Mouse (Mus musculus) MEL (cell line): ENCODE data around the gene Ranbp3l. TPM values are rescaled to one million over a fixed set of nuclear protein-coding genes. Genes with fewer than 3 reads are reported as not detected.
A peak's percentile ranks its signal among the peaks of the same experiment; 100 is the strongest.
"Not testable (repeated sequence)": the region's sequence is repeated elsewhere in the genome, so short reads cannot be mapped to it uniquely, and the experiment has no call there.

Experiments
- DNase-seq: peaks from one replicate; pipeline ENCODE4 v3.0.0; 2011; ENCODE audit warnings: low read depth, low spot score
- H3K27ac ChIP-seq: 2 replicates; pipeline ENCODE4 v1.5.1; 2012; ENCODE audit warnings: low read depth, mild to moderate bottlenecking, control low read depth, low read length, moderate library complexity; ENCODE audit not compliant: control insufficient read depth
- H3K27me3 ChIP-seq, 2 experiments: fragments of 150-350 bp in 1 of 2; sonication (generic) in 1 of 2; 2 replicates each; pipeline ENCODE4 v1.6.1; 2012; ENCODE audit warnings: low read length in 2 of 2, mild to moderate bottlenecking in 2 of 2, improper control_type of control experiment in 1 of 2, moderate library complexity in 1 of 2; ENCODE audit not compliant: insufficient read depth in 2 of 2, control insufficient read depth in 1 of 2
- H3K36me3 ChIP-seq, 2 experiments: 2 replicates each; pipeline ENCODE4 v1.6.1; 2012 to 2014; ENCODE audit warnings: low read length in 2 of 2, improper control_type of control experiment in 1 of 2, inconsistent platforms in 1 of 2, mild to moderate bottlenecking in 1 of 2; ENCODE audit not compliant: insufficient read depth in 2 of 2, control insufficient read depth in 1 of 2
- H3K4me1 ChIP-seq, 2 experiments: fragments of 150-350 bp in 1 of 2; sonication (generic) in 1 of 2; 2 replicates each; pipeline ENCODE4 v1.6.1; 2012; ENCODE audit warnings: low read length in 2 of 2, improper control_type of control experiment in 1 of 2, mild to moderate bottlenecking in 1 of 2; ENCODE audit not compliant: insufficient read depth in 2 of 2, control insufficient read depth in 1 of 2
- H3K4me3 ChIP-seq, 2 experiments: fragments of 150-350 bp in 1 of 2; sonication (generic) in 1 of 2; 2 replicates each; pipeline ENCODE4 v1.5.1; 2012; ENCODE audit warnings: low read depth in 2 of 2, low read length in 2 of 2, mild to moderate bottlenecking in 2 of 2, moderate library complexity in 2 of 2, control low read depth in 1 of 2, improper control_type of control experiment in 1 of 2; ENCODE audit not compliant: control insufficient read depth in 1 of 2, insufficient read depth in 1 of 2
- H3K79me2 ChIP-seq: 2 replicates; pipeline ENCODE4 v1.6.1; 2012; ENCODE audit warnings: mild to moderate bottlenecking, low read length, moderate library complexity; ENCODE audit not compliant: control insufficient read depth, poor library complexity, insufficient read depth
- H3K9ac ChIP-seq: 2 replicates; pipeline ENCODE4 v1.6.1; 2012; ENCODE audit warnings: low read depth, mild to moderate bottlenecking, control low read depth, low read length, moderate library complexity; ENCODE audit not compliant: control insufficient read depth, poor library complexity, severe bottlenecking
- H3K9me3 ChIP-seq: fragments of 150-350 bp; sonication (generic); replicated peaks from 2 replicates; pipeline ENCODE4 v1.6.1; 2012; ENCODE audit warnings: mild to moderate bottlenecking, low read length, improper control_type of control experiment, moderate library complexity; ENCODE audit not compliant: insufficient read depth
- BHLHE40 ChIP-seq: IDR thresholded peaks from 2 replicates; pipeline ENCODE4 v1.6.1; 2012; ENCODE audit warnings: low read depth, mild to moderate bottlenecking, inconsistent platforms, low read length, improper control_type of control experiment, borderline replicate concordance
- CHD1 ChIP-seq: IDR thresholded peaks from 2 replicates; pipeline ENCODE4 v1.6.1; 2012; ENCODE audit warnings: low read depth, mild to moderate bottlenecking, inconsistent platforms, low read length, improper control_type of control experiment
- CHD2 ChIP-seq: IDR thresholded peaks from 2 replicates; pipeline ENCODE4 v1.6.1; 2011; ENCODE audit warnings: low read length, improper control_type of control experiment
- CTCF ChIP-seq, 3 experiments: IDR thresholded peaks in 2 of 3; conservative IDR thresholded peaks in 1 of 3; 2 replicates each; pipeline ENCODE4 v1.5.1; 2011 to 2012; ENCODE audit warnings: low read length in 3 of 3, low read depth in 2 of 3, mild to moderate bottlenecking in 2 of 3, improper control_type of control experiment in 1 of 3, inconsistent platforms in 1 of 3, mixed read lengths in 1 of 3, moderate library complexity in 1 of 3; ENCODE audit not compliant: control insufficient read depth in 1 of 3, insufficient read depth in 1 of 3, poor library complexity in 1 of 3, severe bottlenecking in 1 of 3
- E2F4 ChIP-seq: IDR thresholded peaks from 2 replicates; pipeline ENCODE4 v1.6.1; 2011; ENCODE audit warnings: low read depth, low read length, improper control_type of control experiment, borderline replicate concordance
- EP300 ChIP-seq, 2 experiments: IDR thresholded peaks; 2 replicates each; pipeline ENCODE4 v1.6.1; 2011; ENCODE audit warnings: improper control_type of control experiment in 2 of 2, low read length in 2 of 2, low read depth in 1 of 2, mild to moderate bottlenecking in 1 of 2
- ETS1 ChIP-seq: IDR thresholded peaks from 2 replicates; pipeline ENCODE4 v1.6.1; 2012; ENCODE audit warnings: low read depth, mild to moderate bottlenecking, inconsistent platforms, low read length, improper control_type of control experiment, moderate library complexity
- GABPA ChIP-seq: IDR thresholded peaks from 2 replicates; pipeline ENCODE4 v1.6.1; 2012; ENCODE audit warnings: low read depth, mild to moderate bottlenecking, inconsistent platforms, low read length, improper control_type of control experiment, moderate library complexity
- GATA1 ChIP-seq: IDR thresholded peaks from 2 replicates; pipeline ENCODE4 v1.6.1; 2011; ENCODE audit warnings: low read depth, low read length, improper control_type of control experiment
- JUND ChIP-seq: IDR thresholded peaks from 2 replicates; pipeline ENCODE4 v1.6.1; 2011; ENCODE audit warnings: low read depth, mild to moderate bottlenecking, improper control_type of control experiment, low read length
- KAT2A ChIP-seq: conservative IDR thresholded peaks from 2 replicates; pipeline ENCODE4 v1.6.1; 2012; ENCODE audit warnings: low read depth, low read length, improper control_type of control experiment, inconsistent platforms
- MAX ChIP-seq: IDR thresholded peaks from 2 replicates; pipeline ENCODE4 v1.6.1; 2011; ENCODE audit warnings: low read length, improper control_type of control experiment
- MEF2A ChIP-seq: IDR thresholded peaks from 2 replicates; pipeline ENCODE4 v1.6.1; 2014; ENCODE audit warnings: low read depth, mild to moderate bottlenecking, inconsistent platforms, low read length, improper control_type of control experiment; ENCODE audit not compliant: poor library complexity, insufficient replicate concordance, severe bottlenecking; ENCODE audit errors: extremely low read depth
- MXI1 ChIP-seq: IDR thresholded peaks from 2 replicates; pipeline ENCODE4 v1.6.1; 2011; ENCODE audit warnings: mild to moderate bottlenecking, low read depth, low read length, improper control_type of control experiment
- MYC ChIP-seq: IDR thresholded peaks from 2 replicates; pipeline ENCODE4 v1.6.1; 2011; ENCODE audit warnings: low read depth, mild to moderate bottlenecking, low read length, improper control_type of control experiment, moderate library complexity
- NRF1 ChIP-seq: IDR thresholded peaks from 2 replicates; pipeline ENCODE4 v1.6.1; 2014; ENCODE audit warnings: low read depth, mild to moderate bottlenecking, inconsistent platforms, low read length, improper control_type of control experiment, moderate library complexity; ENCODE audit not compliant: poor library complexity, insufficient read depth, severe bottlenecking
- POLR2AphosphoS2 ChIP-seq: IDR thresholded peaks from 2 replicates; pipeline ENCODE4 v1.6.1; 2011; ENCODE audit warnings: low read length, improper control_type of control experiment
- POLR2AphosphoS5 ChIP-seq: IDR thresholded peaks from 2 replicates; pipeline ENCODE4 v1.6.1; 2012; ENCODE audit warnings: low read depth, borderline replicate concordance, mild to moderate bottlenecking, inconsistent platforms, low read length, moderate library complexity, mixed read lengths
- RAD21 ChIP-seq: IDR thresholded peaks from 2 replicates; pipeline ENCODE4 v1.6.1; 2011; ENCODE audit warnings: mild to moderate bottlenecking, low read depth, low read length, improper control_type of control experiment
- RCOR1 ChIP-seq: IDR thresholded peaks from 2 replicates; pipeline ENCODE4 v1.6.1; 2012; ENCODE audit warnings: low read depth, mild to moderate bottlenecking, inconsistent platforms, low read length, improper control_type of control experiment
- SIN3A ChIP-seq: IDR thresholded peaks from 2 replicates; pipeline ENCODE4 v1.6.1; 2012; ENCODE audit warnings: low read length, improper control_type of control experiment, inconsistent platforms
- SMC3 ChIP-seq: IDR thresholded peaks from 2 replicates; pipeline ENCODE4 v1.6.1; 2011; ENCODE audit warnings: low read depth, low read length, improper control_type of control experiment
- TAL1 ChIP-seq: IDR thresholded peaks from 2 replicates; pipeline ENCODE4 v1.6.1; 2012; ENCODE audit warnings: mild to moderate bottlenecking, inconsistent platforms, low read length, moderate library complexity, mixed read lengths
- TBP ChIP-seq: IDR thresholded peaks from 2 replicates; pipeline ENCODE4 v1.8.0; 2011; ENCODE audit warnings: low read depth, low read length, improper control_type of control experiment
- TCF12 ChIP-seq: IDR thresholded peaks from 2 replicates; pipeline ENCODE4 v1.6.1; 2014; ENCODE audit warnings: low read depth, mild to moderate bottlenecking, inconsistent platforms, low read length, improper control_type of control experiment, moderate library complexity
- UBTF ChIP-seq: IDR thresholded peaks from 2 replicates; pipeline ENCODE4 v1.6.1; 2012; ENCODE audit warnings: low read depth, mild to moderate bottlenecking, inconsistent platforms, low read length, improper control_type of control experiment, moderate library complexity, borderline replicate concordance; ENCODE audit not compliant: insufficient read depth
- USF1 ChIP-seq: IDR thresholded peaks from 2 replicates; pipeline ENCODE4 v1.6.1; 2014; ENCODE audit warnings: low read depth, mild to moderate bottlenecking, inconsistent platforms, low read length, improper control_type of control experiment, moderate library complexity
- USF2 ChIP-seq, 2 experiments: IDR thresholded peaks; 2 replicates each; pipeline ENCODE4 v1.6.1; 2011 to 2012; ENCODE audit warnings: improper control_type of control experiment in 2 of 2, low read length in 2 of 2, borderline replicate concordance in 1 of 2, inconsistent platforms in 1 of 2, low read depth in 1 of 2, mild to moderate bottlenecking in 1 of 2; ENCODE audit not compliant: insufficient read depth in 1 of 2
- ZC3H11A ChIP-seq: IDR thresholded peaks from 2 replicates; pipeline ENCODE4 v1.6.1; 2012; ENCODE audit warnings: low read depth, mild to moderate bottlenecking, inconsistent platforms, low read length, improper control_type of control experiment
- ZKSCAN1 ChIP-seq: IDR thresholded peaks from 2 replicates; pipeline ENCODE4 v1.6.1; 2012; ENCODE audit warnings: low read depth, mild to moderate bottlenecking, inconsistent platforms, low read length, improper control_type of control experiment, moderate library complexity
- ZMIZ1 ChIP-seq: IDR thresholded peaks from 2 replicates; pipeline ENCODE4 v1.6.1; 2012; ENCODE audit warnings: low read depth, mild to moderate bottlenecking, inconsistent platforms, low read length, improper control_type of control experiment, moderate library complexity
- ZNF384 ChIP-seq: IDR thresholded peaks from 2 replicates; pipeline ENCODE4 v1.6.1; 2012; ENCODE audit warnings: low read depth, mild to moderate bottlenecking, inconsistent platforms, low read length, improper control_type of control experiment
- polyA plus RNA-seq, 2 experiments: library from polyadenylated mRNA; stranded (reverse) in 1 of 2; unstranded in 1 of 2; fragments of >175 nt in 1 of 2; fragments of >200 nt in 1 of 2; gene quantifications; 2 replicates each; pipeline versions ENCODE4 v1.2.1 to v1.2.4; 2012; ENCODE audit warnings: low replicate concordance in 2 of 2, low read depth in 1 of 2; ENCODE audit not compliant: insufficient read length in 2 of 2, insufficient read depth in 1 of 2, missing spikeins in 1 of 2
- total RNA-seq: library from RNA; depleted of rRNA; stranded (reverse); fragments of 300-350 nt; gene quantifications from 2 replicates; pipeline ENCODE4 v1.2.3, GENCODE M21; 2012

Gene Ranbp3l
- total and polyA plus RNA-seq, 3 experiments = 0.06 TPM; not detected in 2

- H3K36me3 ChIP-seq, H3K9ac ChIP-seq, H3K4me3 ChIP-seq, H3K27ac ChIP-seq, H3K27me3 ChIP-seq, H3K4me1 ChIP-seq, H3K9me3 ChIP-seq, H3K79me2 ChIP-seq: not testable (repeated sequence)
- TF ChIP-seq POLR2AphosphoS5 = peak; percentile 56; the same call in 1 of the 2 replicates
- DNase-seq = peak; percentile 18
These were observed 47.7 kb downstream of the Ranbp3l start for GRCm38 (mm10) chr15:9015496-9015895.

GRCm38 (mm10) chr15:9055704-9056103, 88.0 kb downstream of the Ranbp3l start:
- Histone ChIP-seq H3K27ac (no peak overlapping the region), H3K79me2 (no peaks in the 10 kb centered on the region), H3K36me3 (no peaks in the 10 kb centered on the region), H3K27me3 (no peaks in the 10 kb centered on the region), H3K4me3 (no peak overlapping the region), H3K9me3 (no peaks in the 10 kb centered on the region), H3K4me1 (no peaks in the 10 kb centered on the region), H3K9ac (no peak overlapping the region)
- DNase-seq = peak; percentile 56
- TF ChIP-seq TAL1 (no peak), E2F4 (no peak), MEF2A (no peak), UBTF (no peak), NRF1 (no peak), JUND (no peak), MYC (no peak), EP300 (IDR thresholded peaks at IDR 0.05; ENCODE audit: low read depth in 1 of 2, low read length in 2 of 2) (no peak), RAD21 (peak; percentile 83), TBP (no peak), USF1 (no peak), MAX (no peak), RCOR1 (no peak), KAT2A (no peak), SMC3 (peak; percentile 75), ZMIZ1 (no peak), BHLHE40 (no peak), GABPA (no peak), CTCF (IDR thresholded peaks at IDR 0.05 in 2 of 3, conservative IDR thresholded peaks at IDR 0.05 in 1 of 3; ENCODE audit: control insufficient read depth in 1 of 3, insufficient read depth in 1 of 3, low read depth in 2 of 3, low read length in 3 of 3, poor library complexity in 1 of 3, severe bottlenecking in 1 of 3) (peak; percentile 17 to 76 (median 56); a peak in 5 of 6 replicates), SIN3A (no peak), GATA1 (no peak), ZKSCAN1 (peak; percentile 87; the same call in 1 of the 2 replicates), POLR2AphosphoS2 (no peak), ZNF384 (no peak), CHD1 (no peak), TCF12 (no peak), CHD2 (no peak), USF2 (IDR thresholded peaks at IDR 0.05; ENCODE audit: borderline replicate concordance in 1 of 2, insufficient read depth in 1 of 2, low read depth in 1 of 2, low read length in 2 of 2) (no peak), ZC3H11A (peak; percentile 74), ETS1 (no peak), MXI1 (no peak)
